Mouse (Mus musculus) intestine, postnatal 0 days (tissue): ENCODE measurements around the gene Zfyve26. TPM values are rescaled to one million over a fixed set of nuclear protein-coding genes. Genes with fewer than 3 reads are reported as not detected.

Source experiments
- ATAC-seq: fragments of 200-750 bp; cut with Nextera tagmentation; 2 replicates; pipeline ENCODE4 v1.8.0; 2017; ENCODE audit warnings: mild to moderate bottlenecking, moderate TSS enrichment, moderate library complexity
- H3K27ac ChIP-seq: fragments of 300-500 bp; sonication (generic); 2 replicates; pipeline ENCODE4 v1.5.1; 2014; ENCODE audit warnings: mild to moderate bottlenecking, low read depth, low read length, moderate library complexity
- H3K27me3 ChIP-seq: fragments of 300-500 bp; sonication (generic); replicated peaks from 2 replicates; pipeline ENCODE4 v1.6.1; 2014; ENCODE audit warnings: low read length, mixed read lengths; ENCODE audit not compliant: control insufficient read depth, insufficient read depth
- H3K36me3 ChIP-seq: fragments of 300-500 bp; sonication (generic); 2 replicates; pipeline ENCODE4 v1.6.1; 2014; ENCODE audit warnings: mild to moderate bottlenecking, moderate library complexity; ENCODE audit not compliant: control insufficient read depth, insufficient read depth
- H3K4me1 ChIP-seq: fragments of 300-500 bp; sonication (generic); replicated peaks from 2 replicates; pipeline ENCODE4 v1.6.1; 2014; ENCODE audit warnings: antibody characterized with exemption, low read length, mixed read lengths; ENCODE audit not compliant: control insufficient read depth, insufficient read depth
- H3K4me2 ChIP-seq: fragments of 300-500 bp; sonication (generic); replicated peaks from 2 replicates; pipeline ENCODE4 v1.6.1; 2014; ENCODE audit warnings: low read depth, mild to moderate bottlenecking, moderate library complexity
- H3K4me3 ChIP-seq: fragments of 300-500 bp; sonication (generic); 2 replicates; pipeline ENCODE4 v1.5.1; 2014; ENCODE audit warnings: low read depth, low read length
- H3K9ac ChIP-seq: fragments of 300-500 bp; sonication (generic); 2 replicates; pipeline ENCODE4 v1.6.1; 2014; ENCODE audit warnings: mild to moderate bottlenecking, low read depth, low read length
- H3K9me3 ChIP-seq: fragments of 300-500 bp; sonication (generic); 2 replicates; pipeline ENCODE4 v1.6.1; 2016; ENCODE audit warnings: mixed run types; ENCODE audit not compliant: control insufficient read depth
- CTCF ChIP-seq: sonication (generic); IDR thresholded peaks from 2 replicates; pipeline ENCODE4 v1.5.1; 2016; ENCODE audit warnings: low read depth, mild to moderate bottlenecking, control low read depth, antibody characterized with exemption, moderate library complexity
- WGBS: fragments of 180-500 bp; shearing (Covaris S2); extraction: QIAGEN DNeasy Blood & Tissue Kit; methylation state at CpG from one replicate; pipeline ENCODE4 v1.1.7; 2014; 5-methylcytosine and 5-hydroxymethylcytosine counted together
- polyA plus RNA-seq: library from polyadenylated mRNA; unstranded; fragments of >200 nt; fragmentation: Nextera tagmentation; extraction: Ambion mirVana; gene quantifications from 2 replicates; pipeline ENCODE4 v1.2.1, GENCODE M21; 2015

Zfyve26 gene
- polyA plus RNA-seq, 1 experiment from 2014 or later, result 7.9 TPM

- TF ChIP-seq CTCF, result no peak
- 90% methylated on average over 8 of the region's 8 CpGs for WGBS
- H3K9ac ChIP-seq, result no peak overlapping the region
- no peaks in the 10 kb centered on the region for H3K9me3 ChIP-seq
- H3K4me3 ChIP-seq, result no peak overlapping the region
- ATAC-seq, result no peak
- no peak overlapping the region for H3K27ac ChIP-seq
- no peak overlapping the region for H3K4me2 ChIP-seq
- H3K27me3 ChIP-seq, result no peaks in the 10 kb centered on the region
- no peaks in the 10 kb centered on the region for H3K4me1 ChIP-seq
- peaks cover 93% of the 10 kb centered on the region for H3K36me3 ChIP-seq
These were observed 13.5 kb downstream of the Zfyve26 start for GRCm38 (mm10) chr12:79282595-79282994.

GRCm38 (mm10) chr12:79279513-79280115, 16.5 kb downstream of the Zfyve26 start:
- Histone ChIP-seq H3K9ac (no peak overlapping the region), H3K9me3 (no peaks in the 10 kb centered on the region), H3K4me1 (no peaks in the 10 kb centered on the region), H3K4me2 (no peak overlapping the region), H3K27ac (no peak overlapping the region), H3K36me3 (peaks cover 93% of the 10 kb centered on the region), H3K4me3 (no peak overlapping the region), H3K27me3 (no peaks in the 10 kb centered on the region)
- no peak for ATAC-seq
- no peak for TF ChIP-seq CTCF
- 89% methylated on average over 13 of the region's 13 CpGs for WGBS

DNA sequence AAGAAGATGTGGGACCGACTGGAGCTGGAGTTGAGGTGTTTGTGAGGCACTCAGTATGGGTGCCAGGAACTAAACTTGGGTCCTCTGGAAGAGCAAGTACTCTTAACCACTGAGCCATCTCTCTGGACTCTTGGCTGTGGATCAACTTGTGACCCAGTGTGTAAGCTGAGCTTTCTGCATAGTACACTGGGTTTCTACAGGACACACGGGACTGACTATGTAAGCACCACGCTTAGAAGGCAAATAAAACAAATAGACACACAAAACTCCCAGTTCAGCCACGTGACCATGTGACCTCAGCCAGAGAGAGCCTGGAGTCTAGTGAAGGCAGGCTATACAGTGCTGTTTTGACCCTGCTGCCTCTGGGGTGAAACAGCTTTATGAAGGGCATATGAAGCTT, 23.5 kb downstream of the Zfyve26 start:
- no peak overlapping the region for H3K9ac ChIP-seq
- no peak overlapping the region for H3K4me2 ChIP-seq
- WGBS, result 70% methylated on average over 4 of the region's 4 CpGs
- peaks cover 86% of the 10 kb centered on the region for H3K36me3 ChIP-seq
- no peaks in the 10 kb centered on the region for H3K9me3 ChIP-seq
- no peak for TF ChIP-seq CTCF
- H3K4me1 ChIP-seq, result no peaks in the 10 kb centered on the region
- no peak for ATAC-seq
- no peak overlapping the region for H3K27ac ChIP-seq
- no peaks in the 10 kb centered on the region for H3K27me3 ChIP-seq
- no peak overlapping the region for H3K4me3 ChIP-seq

GRCm38 (mm10) chr12:79261035-79261434, 35.1 kb downstream of the Zfyve26 start:
- no peak for ATAC-seq
- H3K27me3 ChIP-seq, result no peaks in the 10 kb centered on the region
- no peaks in the 10 kb centered on the region for H3K9me3 ChIP-seq
- 51% methylated on average over 5 of the region's 5 CpGs for WGBS
- peaks cover 85% of the 10 kb centered on the region for H3K36me3 ChIP-seq
- H3K4me2 ChIP-seq, result no peak overlapping the region
- no peak overlapping the region for H3K27ac ChIP-seq
- H3K4me1 ChIP-seq, result no peaks in the 10 kb centered on the region
- no peak overlapping the region for H3K9ac ChIP-seq
- H3K4me3 ChIP-seq, result no peak overlapping the region
- peak; percentile 65 for TF ChIP-seq CTCF

- H3K9ac ChIP-seq, result no peak overlapping the region
- 94% methylated on average over 2 of the region's 2 CpGs for WGBS
- no peak overlapping the region for H3K27ac ChIP-seq
- peaks cover 83% of the 10 kb centered on the region for H3K36me3 ChIP-seq
- H3K27me3 ChIP-seq, result no peaks in the 10 kb centered on the region
- H3K4me1 ChIP-seq, result no peaks in the 10 kb centered on the region
- no peak for TF ChIP-seq CTCF
- no peak overlapping the region for H3K4me2 ChIP-seq
- H3K9me3 ChIP-seq, result no peaks in the 10 kb centered on the region
- ATAC-seq, result no peak
- H3K4me3 ChIP-seq, result no peak overlapping the region
These were observed 36.0 kb downstream of the Zfyve26 start for GRCm38 (mm10) chr12:79260154-79260553.

GRCm38 (mm10) chr12:79254975-79255374, 41.1 kb downstream of the Zfyve26 start:
- Histone ChIP-seq H3K36me3 (peaks cover 78% of the 10 kb centered on the region), H3K27ac (no peak overlapping the region), H3K4me2 (no peak overlapping the region), H3K4me1 (no peaks in the 10 kb centered on the region), H3K9me3 (no peaks in the 10 kb centered on the region), H3K9ac (no peak overlapping the region), H3K27me3 (no peaks in the 10 kb centered on the region), H3K4me3 (no peak overlapping the region)
- no peak for TF ChIP-seq CTCF
- ATAC-seq, result no peak
- WGBS, result 95% methylated on average over 10 of the region's 10 CpGs
